Mouse (Mus musculus): ENCODE measurements at regions not wholly inside any gene's neighbourhood (a gene's known extent, or its start where the extent isn't known, plus 50 kb on each side); places are given as distances from the start of the nearest gene placed in this dataset.

DNA sequence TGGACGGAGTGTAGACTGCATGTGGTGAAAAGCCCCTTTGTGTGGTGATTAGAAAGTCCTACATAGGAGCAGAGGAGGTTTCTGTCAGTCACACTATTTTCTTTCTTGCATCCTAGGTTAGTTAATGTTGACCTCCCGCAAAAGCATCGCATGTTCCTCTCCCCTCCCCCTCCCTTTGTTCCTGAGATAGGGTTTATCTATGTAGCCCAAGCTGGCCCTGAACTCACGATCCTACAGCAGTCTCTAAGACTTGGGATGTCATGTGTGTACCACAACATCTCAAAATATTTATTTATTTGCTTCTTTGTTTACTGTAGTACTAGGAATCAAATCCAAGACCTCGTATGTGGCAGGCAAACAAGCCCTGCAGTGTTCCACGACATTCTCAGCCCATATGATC lies 116.2 kb upstream of the Serp2 start:
- TF ChIP-seq CTCF (IDR thresholded peaks at IDR 0.05; ENCODE audit: low read depth): no peak
- TF ChIP-seq EP300 (IDR thresholded peaks at IDR 0.05; ENCODE audit: low read depth): no peak
